Mouse (Mus musculus) MN1 (cell line): ENCODE results near the gene Chst8.

Experiments
- DNase-seq: peaks from one replicate; pipeline ENCODE4 v3.0.0-alpha.2; 2016; ENCODE audit warnings: low spot score

Gene Chst8

GRCm38 (mm10) chr7:34630211-34631085 lies 182.1 kb downstream of the Chst8 start:
- DNase-seq, result peak; percentile 78

GRCm38 (mm10) chr7:34629702-34630210 lies 182.8 kb downstream of the Chst8 start:
- peak; percentile 66 for DNase-seq
